Mouse (Mus musculus) R1 (cell line): ENCODE results near the gene Exo5.

ENCODE experiments used
- DNase-seq: peaks from one replicate; pipeline ENCODE4 v3.0.0-alpha.2; 2018; ENCODE audit warnings: low read depth, low spot score

The Exo5 gene

GRCm38 (mm10) chr4:120924554-120925299 lies at the start of gene Exo5:
Gene Exo5 (minus strand): TSS chr4:120925017.
- DNase-seq, result peak; percentile 97

GRCm38 (mm10) chr4:120971842-120972241 lies 47.0 kb upstream of the Exo5 start:
- no peak for DNase-seq

- DNase-seq, result peak; percentile 76
Observed at GRCm38 (mm10) chr4:120969382-120970146, 44.7 kb upstream of the Exo5 start.

- no peak for DNase-seq
Observed at GRCm38 (mm10) chr4:120968486-120968885, 43.7 kb upstream of the Exo5 start.

- no peak for DNase-seq
Observed at GRCm38 (mm10) chr4:120955586-120955985, 30.8 kb upstream of the Exo5 start.

- DNase-seq, result no peak
Observed at GRCm38 (mm10) chr4:120953667-120954066, 28.9 kb upstream of the Exo5 start.

- DNase-seq, result no peak
Observed at GRCm38 (mm10) chr4:120953038-120953437, 28.2 kb upstream of the Exo5 start.

- peak; percentile 24 for DNase-seq
Observed at GRCm38 (mm10) chr4:120952163-120952562, 27.3 kb upstream of the Exo5 start.

GRCm38 (mm10) chr4:120951428-120951973 lies 26.7 kb upstream of the Exo5 start, which contains the start of gene Zfp69:
Gene Zfp69 (minus strand): TSS chr4:120951699.
- DNase-seq, result peak; percentile 73

GRCm38 (mm10) chr4:120950763-120951427 lies 26.1 kb upstream of the Exo5 start:
- peak; percentile 48 for DNase-seq

GRCm38 (mm10) chr4:120948938-120949337 lies 24.1 kb upstream of the Exo5 start:
- no peak for DNase-seq

- no peak for DNase-seq
Observed at GRCm38 (mm10) chr4:120935006-120935405, 10.2 kb upstream of the Exo5 start.

- DNase-seq, result no peak
Observed at GRCm38 (mm10) chr4:120930736-120931135, 5.9 kb upstream of the Exo5 start.

- no peak for DNase-seq
Observed at GRCm38 (mm10) chr4:120928686-120929085, 3.9 kb upstream of the Exo5 start.

- peak; percentile 33 for DNase-seq
Observed at GRCm38 (mm10) chr4:120925386-120925785, 569 bp upstream of the Exo5 start.

GRCm38 (mm10) chr4:120921461-120921860 lies 3.4 kb downstream of the Exo5 start:
- no peak for DNase-seq

GRCm38 (mm10) chr4:120914501-120914900 lies 10.3 kb downstream of the Exo5 start:
- DNase-seq, result no peak

- DNase-seq, result no peak
Observed at GRCm38 (mm10) chr4:120913861-120914260, 11.0 kb downstream of the Exo5 start.

GRCm38 (mm10) chr4:120913443-120913842 lies 11.4 kb downstream of the Exo5 start:
- no peak for DNase-seq

- no peak for DNase-seq
Observed at GRCm38 (mm10) chr4:120912866-120913265, 12.0 kb downstream of the Exo5 start.

GRCm38 (mm10) chr4:120911086-120911485 lies 13.7 kb downstream of the Exo5 start:
- DNase-seq, result no peak

GRCm38 (mm10) chr4:120909558-120910150 lies 15.2 kb downstream of the Exo5 start:
- peak; percentile 81 for DNase-seq
